Mouse (Mus musculus) kidney, postnatal 4 days (tissue): ENCODE measurements around the gene Olfr275.
"Not testable (repeated sequence)": the region's sequence is repeated elsewhere in the genome, so short reads cannot be mapped to it uniquely, and the experiment has no call there.

ENCODE experiments used
- DNase-seq, 2 experiments: peaks; one replicate each; pipeline ENCODE4 v3.0.0; 2021; ENCODE audit warnings: mixed read lengths in 2 of 2

Olfr275 gene

GRCm38 (mm10) chr4:52814304-52814703 lies at the start of gene Olfr275:
TSS of gene Olfr275 (plus strand) at chr4:52814604.
- DNase-seq: no peak

- peak; percentile 6 to 28 for DNase-seq
These were observed 48.8 kb upstream of the Olfr275 start for GRCm38 (mm10) chr4:52765612-52766011.

DNA sequence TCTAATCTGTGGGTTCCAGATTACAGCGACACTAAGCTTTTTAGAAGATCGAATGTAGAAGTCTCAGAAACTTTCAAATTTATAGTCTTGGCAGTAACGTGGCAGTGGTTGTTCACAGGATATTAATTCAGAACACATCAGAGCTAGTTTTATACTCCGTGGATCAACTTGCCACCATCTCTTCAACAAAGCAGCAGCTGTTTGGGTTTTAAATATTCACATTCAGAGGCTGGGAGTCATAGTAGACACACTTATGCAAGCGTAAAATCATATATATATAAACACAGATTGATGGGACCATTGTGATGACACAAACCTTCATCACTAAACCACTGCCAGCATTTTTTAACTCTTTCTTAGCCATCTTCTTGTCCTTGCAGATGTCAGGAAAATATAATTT lies 42.2 kb upstream of the Olfr275 start:
- DNase-seq: no peak

- no peak for DNase-seq
These were observed 14.4 kb upstream of the Olfr275 start for GRCm38 (mm10) chr4:52800013-52800412.

DNA sequence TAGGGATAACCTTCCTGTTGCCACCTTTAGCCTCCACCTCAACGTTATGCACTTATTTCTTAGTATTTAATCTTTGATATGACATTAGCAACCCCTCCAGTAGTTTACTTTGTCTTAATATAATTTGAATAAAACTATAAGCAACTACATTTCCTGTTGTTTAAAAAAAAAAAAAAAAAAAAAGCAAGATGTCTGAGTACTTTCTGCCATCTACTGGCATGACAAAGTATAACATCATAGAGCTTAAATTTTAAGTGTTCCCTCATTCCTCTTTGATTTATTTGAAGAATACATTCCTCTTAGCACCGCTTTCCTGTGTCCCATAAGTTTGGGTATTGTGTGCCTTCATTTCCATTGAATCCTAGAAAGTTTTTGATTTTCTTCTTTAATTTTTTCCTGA lies 2.5 kb upstream of the Olfr275 start:
- no peak for DNase-seq

- no peak for DNase-seq
These were observed 7.0 kb downstream of the Olfr275 start for GRCm38 (mm10) chr4:52821375-52821774.

GRCm38 (mm10) chr4:52845411-52845810 lies 31.0 kb downstream of the Olfr275 start:
- DNase-seq: not testable (repeated sequence)

DNA sequence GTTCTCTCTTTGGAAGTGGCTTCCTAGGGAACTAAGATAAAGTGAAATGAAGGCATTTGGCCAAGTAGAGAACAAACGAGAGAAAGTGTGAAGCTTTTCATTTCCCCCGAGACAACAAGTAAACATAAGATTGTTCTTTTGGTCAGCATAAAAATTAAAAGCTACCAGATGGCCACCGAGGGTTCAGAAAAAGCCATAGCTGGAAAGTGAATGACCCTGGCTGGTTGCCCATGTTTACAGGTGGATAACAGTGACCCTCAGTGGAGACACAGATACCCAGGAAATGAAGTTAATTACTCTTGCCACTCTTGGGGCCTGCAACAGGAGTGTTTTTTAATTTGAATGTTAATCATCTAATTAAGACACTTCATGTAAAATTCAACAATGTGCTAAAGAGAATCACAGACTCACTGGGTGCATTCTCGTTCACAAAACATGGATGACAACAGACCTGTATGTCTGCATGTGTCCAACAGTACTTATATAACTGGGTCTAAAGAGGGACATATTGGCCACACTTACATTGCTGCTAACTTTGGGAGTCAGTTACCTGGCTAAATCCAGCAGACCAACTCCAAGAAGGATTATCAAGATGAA lies 34.7 kb downstream of the Olfr275 start:
- DNase-seq: no peak

DNA sequence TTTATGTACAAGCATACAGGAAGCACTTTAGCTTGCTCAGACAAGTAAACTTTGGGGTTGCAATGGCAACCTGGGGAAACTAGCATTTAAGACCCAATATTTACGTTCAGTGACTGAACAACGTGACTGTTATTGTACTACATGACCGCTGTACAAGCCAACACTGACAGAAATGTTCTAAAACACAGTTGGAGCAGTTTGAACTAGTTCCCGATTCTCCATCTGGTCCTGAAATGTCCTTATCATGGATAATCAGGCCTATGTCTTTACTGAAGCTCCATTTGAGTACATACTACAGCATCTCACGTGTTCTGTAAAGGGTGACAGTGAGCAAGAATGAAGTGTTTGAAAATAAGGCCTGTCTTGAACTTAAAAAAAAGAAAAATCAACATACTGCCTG lies 35.3 kb downstream of the Olfr275 start:
- no peak for DNase-seq

- DNase-seq: no peak
These were observed 44.7 kb downstream of the Olfr275 start, which contains the start of gene Olfr273 for GRCm38 (mm10) chr4:52859136-52859535. TSS of gene Olfr273 (minus strand) at chr4:52859236.

DNA sequence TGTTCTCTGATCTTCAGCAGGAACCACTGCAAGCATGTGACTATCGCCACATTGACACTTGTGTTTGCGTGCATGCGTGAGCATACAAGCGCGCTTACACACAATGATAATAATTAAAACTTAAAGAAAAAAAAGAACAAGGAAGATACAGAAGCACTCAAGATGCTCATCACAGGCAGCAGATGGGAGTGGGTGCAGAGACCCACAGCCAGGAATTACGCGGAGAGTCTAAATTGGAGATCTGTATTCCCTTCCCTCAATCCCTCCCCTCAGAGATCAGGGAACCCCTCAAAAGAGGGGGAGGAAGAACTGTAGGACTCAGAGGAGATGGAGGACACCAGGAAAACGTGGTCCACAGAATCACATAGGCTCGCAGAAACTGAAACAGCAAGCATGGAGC lies 49.8 kb downstream of the Olfr275 start:
- DNase-seq: no peak
